In the genomic region with DNA sequence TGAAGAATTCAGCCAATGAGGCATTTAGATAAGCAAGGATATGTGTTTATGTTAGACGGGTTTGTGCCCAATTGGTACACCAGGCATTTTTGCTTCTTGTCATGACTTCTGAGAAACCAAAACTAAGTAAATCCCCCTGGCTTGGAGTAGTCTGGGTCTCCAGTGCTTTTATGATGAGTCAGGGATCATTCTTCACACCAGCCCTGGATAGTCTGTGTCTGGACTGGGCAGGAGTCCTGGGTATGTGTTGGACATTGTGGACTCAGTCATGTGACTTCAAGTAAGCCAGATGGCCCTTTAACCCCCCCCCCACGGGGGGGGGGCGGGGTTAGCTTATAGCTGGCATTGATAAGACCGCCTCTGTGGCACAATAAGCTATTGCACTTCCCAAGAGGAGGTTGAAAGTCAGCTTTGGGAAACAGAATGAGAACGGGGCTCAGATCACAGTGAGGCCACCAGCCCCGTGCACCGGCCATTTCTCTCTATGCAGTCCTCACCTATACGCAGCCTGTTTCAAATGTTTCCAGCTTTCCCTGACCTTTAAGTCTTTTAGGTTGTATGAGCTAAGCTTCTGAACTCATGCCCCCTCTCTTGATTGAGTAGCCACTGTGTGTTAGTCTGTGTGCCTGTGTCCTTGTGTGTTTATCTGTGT, we compare ENCODE assay signal across 7 mouse cellular contexts.
DNase-seq lines count a peak whose midpoint lies in the region; ATAC-seq and TF ChIP-seq lines count a peak whose summit lies in the region.
"Not testable (repeated sequence)": the region's sequence is repeated elsewhere in the genome, so short reads cannot be mapped to it uniquely, and the experiment has no call there.

No protein-coding gene starts in this region.

- H3K4me1 ChIP-seq in forebrain, embryonic 11.5 days (replicated peaks; ENCODE audit: control insufficient read depth, insufficient read depth, low read length); heart, embryonic 15.5 days (replicated peaks); hindbrain, postnatal 0 days (ENCODE audit: insufficient read depth, low read length); limb, embryonic 10.5 days; liver, embryonic 13.5 days (replicated peaks); midbrain, embryonic 14.5 days (ENCODE audit: control insufficient read depth, insufficient read depth, low read length); stomach, embryonic 14.5 days (ENCODE audit: control insufficient read depth, insufficient read depth, low read length): not testable (repeated sequence)

- TF ChIP-seq CTCF in hindbrain, postnatal 0 days (IDR thresholded peaks at IDR 0.05; ENCODE audit: low read depth), result not testable (repeated sequence)

- not testable (repeated sequence) for DNase-seq in forebrain, embryonic 11.5 days (ENCODE audit: low spot score); hindbrain, postnatal 0 days (ENCODE audit: low spot score); liver, embryonic 13.5 days; midbrain, embryonic 14.5 days
- DNase-seq in limb, embryonic 10.5 days (ENCODE audit: low spot score), result peak; percentile 27

- peak; percentile 48; the same call in 1 of the 2 replicates for ATAC-seq in forebrain, embryonic 11.5 days (replicated peaks; ENCODE audit: low FRiP score)
- peak; percentile 15; the same call in 1 of the 2 replicates for ATAC-seq in heart, embryonic 15.5 days (replicated peaks; ENCODE audit: insufficient number of reproducible peaks, insufficient read depth, low FRiP score, low read depth)
- peak; percentile 33; the same call in 1 of the 2 replicates for ATAC-seq in hindbrain, postnatal 0 days
- peak; percentile 20; the same call in 1 of the 2 replicates for ATAC-seq in liver, embryonic 13.5 days (ENCODE audit: low read depth)
- ATAC-seq in midbrain, embryonic 14.5 days (ENCODE audit: low FRiP score, low TSS enrichment), result peak; percentile 38; the same call in 1 of the 2 replicates
- peak; percentile 48; the same call in 1 of the 2 replicates for ATAC-seq in stomach, embryonic 14.5 days (ENCODE audit: insufficient number of reproducible peaks, insufficient read depth, low FRiP score, low read depth)

- H3K9ac ChIP-seq in forebrain, embryonic 11.5 days (ENCODE audit: low read length); heart, embryonic 15.5 days; hindbrain, postnatal 0 days (replicated peaks; ENCODE audit: low read length); liver, embryonic 13.5 days; midbrain, embryonic 14.5 days (replicated peaks; ENCODE audit: low read length); stomach, embryonic 14.5 days (replicated peaks; ENCODE audit: low read depth, low read length): not testable (repeated sequence)

- 70% methylated on average over 8 of the region's 8 CpGs for WGBS in forebrain, embryonic 11.5 days
- 59% methylated on average over 8 of the region's 8 CpGs for WGBS in heart, embryonic 15.5 days
- 69% methylated on average over 8 of the region's 8 CpGs for WGBS in hindbrain, postnatal 0 days
- whole genome bisulfite sequencing in limb, embryonic 10.5 days, result 74% methylated on average over 8 of the region's 8 CpGs
- 54% methylated on average over 8 of the region's 8 CpGs for WGBS in liver, embryonic 13.5 days (ENCODE audit: insufficient replicate concordance)
- 69% methylated on average over 8 of the region's 8 CpGs for WGBS in midbrain, embryonic 14.5 days
- 70% methylated on average over 8 of the region's 8 CpGs for WGBS in stomach, embryonic 14.5 days

- not testable (repeated sequence) for H3K4me3 ChIP-seq in forebrain, embryonic 11.5 days (ENCODE audit: low read depth, low read length); heart, embryonic 15.5 days; hindbrain, postnatal 0 days (ENCODE audit: low read length); limb, embryonic 10.5 days; liver, embryonic 13.5 days (replicated peaks); midbrain, embryonic 14.5 days (replicated peaks; ENCODE audit: low read depth, low read length); stomach, embryonic 14.5 days (ENCODE audit: low read depth, low read length)

- H3K9me3 ChIP-seq in forebrain, embryonic 11.5 days (ENCODE audit: control insufficient read depth, low read length); heart, embryonic 15.5 days (replicated peaks); hindbrain, postnatal 0 days (ENCODE audit: low read length); limb, embryonic 10.5 days (replicated peaks); liver, embryonic 13.5 days (replicated peaks); midbrain, embryonic 14.5 days (ENCODE audit: control insufficient read depth, low read length); stomach, embryonic 14.5 days (ENCODE audit: control insufficient read depth, low read depth, low read length): not testable (repeated sequence)

- not testable (repeated sequence) for H3K4me2 ChIP-seq in forebrain, embryonic 11.5 days (ENCODE audit: low read depth, low read length, severe bottlenecking); heart, embryonic 15.5 days; hindbrain, postnatal 0 days (ENCODE audit: low read depth, low read length); liver, embryonic 13.5 days; midbrain, embryonic 14.5 days (ENCODE audit: low read length); stomach, embryonic 14.5 days (replicated peaks; ENCODE audit: low read depth, low read length)

- H3K36me3 ChIP-seq in forebrain, embryonic 11.5 days (ENCODE audit: control insufficient read depth, insufficient read depth, low read length); heart, embryonic 15.5 days; hindbrain, postnatal 0 days (ENCODE audit: insufficient read depth, low read length); limb, embryonic 10.5 days; liver, embryonic 13.5 days; midbrain, embryonic 14.5 days (ENCODE audit: control insufficient read depth, insufficient read depth, low read length); stomach, embryonic 14.5 days (ENCODE audit: control insufficient read depth, insufficient read depth, low read length): not testable (repeated sequence)

- H3K27me3 ChIP-seq in forebrain, embryonic 11.5 days (ENCODE audit: control insufficient read depth, insufficient read depth, low read length); heart, embryonic 15.5 days; hindbrain, postnatal 0 days (ENCODE audit: insufficient read depth, low read length); limb, embryonic 10.5 days (ENCODE audit: low read depth, poor library complexity, severe bottlenecking); liver, embryonic 13.5 days; midbrain, embryonic 14.5 days (ENCODE audit: control insufficient read depth, insufficient read depth, low read length); stomach, embryonic 14.5 days (ENCODE audit: control insufficient read depth, insufficient read depth, low read length): not testable (repeated sequence)

- not testable (repeated sequence) for H3K27ac ChIP-seq in forebrain, embryonic 11.5 days (ENCODE audit: low read depth, low read length); heart, embryonic 15.5 days; hindbrain, postnatal 0 days; limb, embryonic 10.5 days; liver, embryonic 13.5 days; midbrain, embryonic 14.5 days (replicated peaks; ENCODE audit: low read depth, low read length); stomach, embryonic 14.5 days (ENCODE audit: low read length)
